Mouse (Mus musculus) heart, postnatal 0 days (tissue): ENCODE results near the gene Kyat3.
"Not testable (repeated sequence)": the region's sequence is repeated elsewhere in the genome, so short reads cannot be mapped to it uniquely, and the experiment has no call there.

ENCODE experiments used
- CTCF ChIP-seq: IDR thresholded peaks from 2 replicates; pipeline ENCODE4 v1.5.1; 2016; ENCODE audit warnings: antibody characterized with exemption, control low read depth, low read depth
- EP300 ChIP-seq: IDR thresholded peaks from 2 replicates; pipeline ENCODE4 v1.6.1; 2016; ENCODE audit warnings: antibody characterized with exemption, low read depth

DNA sequence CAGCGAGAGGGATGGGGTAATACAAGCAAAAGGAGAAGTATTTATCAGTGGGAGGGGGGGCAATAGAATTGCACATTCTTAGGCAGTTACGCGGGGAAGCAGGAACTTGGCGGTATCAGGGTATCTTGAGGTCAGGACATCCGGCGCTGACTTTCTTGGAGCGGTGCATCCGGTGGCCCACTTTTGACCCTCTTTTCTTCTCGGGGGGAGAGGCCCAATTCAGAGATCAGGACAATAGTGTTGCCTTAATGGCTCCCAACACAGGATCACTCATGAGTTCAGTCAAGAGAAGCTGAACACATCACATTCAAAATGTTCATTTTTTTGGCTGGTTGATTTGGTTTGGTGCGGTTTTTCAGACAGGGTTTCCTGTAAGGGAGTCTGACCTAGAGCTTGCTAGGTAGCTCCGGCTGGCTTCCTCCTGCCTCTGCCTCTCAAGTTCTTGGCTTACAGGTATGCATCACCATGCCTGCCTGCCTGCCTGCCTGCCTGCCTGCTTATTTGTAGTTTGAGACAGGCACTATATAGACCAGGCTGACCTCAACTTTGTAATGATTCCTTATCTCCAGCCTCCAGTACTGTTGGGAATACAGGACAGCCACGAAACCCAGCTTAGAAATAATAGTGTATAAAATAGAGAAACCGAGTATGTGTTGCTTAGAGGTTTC, 7.5 kb downstream of the Kyat3 start:
- TF ChIP-seq EP300, CTCF: not testable (repeated sequence)
